Mouse (Mus musculus) cerebellum, adult 11 months (tissue): Measurements from ENCODE around the gene Foxp1.
A peak's percentile ranks its signal among the peaks of the same experiment; 100 is the strongest.

ENCODE experiments used
- DNase-seq: peaks from one replicate; pipeline ENCODE4 v3.0.0; 2022

The Foxp1 gene

GRCm38 (mm10) chr6:99004255-99004997, 518.1 kb downstream of the Foxp1 start:
- DNase-seq = no peak

DNA sequence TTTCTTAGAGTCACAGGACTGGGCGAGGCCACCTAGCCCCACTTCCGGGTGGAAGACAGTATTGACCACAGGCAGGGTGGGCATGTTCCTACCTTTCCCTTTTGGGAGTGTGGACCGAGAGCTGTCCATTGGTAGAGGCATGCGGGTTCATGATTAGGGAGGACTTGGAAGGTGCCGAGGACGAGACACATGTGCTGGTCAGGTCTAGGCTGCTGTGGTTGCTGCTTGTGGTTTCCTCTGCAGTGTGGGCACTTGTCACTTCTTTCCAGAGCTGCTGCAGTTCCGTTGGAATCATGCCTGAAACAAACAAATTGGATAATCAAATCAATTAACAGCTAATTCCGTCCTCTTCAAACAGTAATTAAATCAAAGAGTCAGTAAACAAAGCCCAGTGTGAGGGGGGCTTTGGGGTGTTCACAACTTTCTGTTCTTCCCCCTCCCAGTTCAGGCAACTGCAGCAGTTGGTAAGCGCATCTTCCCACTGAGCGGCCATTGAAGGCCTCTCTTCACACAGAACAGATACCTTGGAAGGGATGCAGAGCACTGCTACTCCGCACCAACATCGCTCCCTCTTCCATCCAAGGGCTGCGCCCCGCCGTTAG, 519.3 kb downstream of the Foxp1 start:
- DNase-seq = no peak

GRCm38 (mm10) chr6:99001637-99002036, 520.9 kb downstream of the Foxp1 start:
- no peak for DNase-seq

GRCm38 (mm10) chr6:98998971-98999932, 523.3 kb downstream of the Foxp1 start:
- DNase-seq = no peak

GRCm38 (mm10) chr6:98997742-98998141, 524.8 kb downstream of the Foxp1 start:
- DNase-seq = no peak

DNA sequence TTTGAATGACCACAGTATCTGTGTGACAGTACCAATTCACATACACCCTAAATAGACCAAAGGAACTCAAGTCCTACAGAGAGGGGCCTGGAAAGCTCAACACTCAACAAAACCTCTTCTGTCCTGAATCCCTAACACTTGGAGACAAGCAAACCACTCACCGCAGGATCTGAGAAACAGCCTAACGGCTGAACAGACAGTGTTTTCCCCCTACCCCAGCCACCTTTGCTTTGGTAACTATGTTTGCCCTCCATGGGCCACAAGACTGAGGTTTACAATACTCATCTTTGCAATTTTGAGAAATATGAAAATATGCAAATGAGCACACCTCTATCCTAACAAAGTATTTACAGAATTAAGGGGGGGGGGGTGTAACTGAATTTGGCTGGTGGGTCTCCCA, 525.7 kb downstream of the Foxp1 start:
- no peak for DNase-seq

DNA sequence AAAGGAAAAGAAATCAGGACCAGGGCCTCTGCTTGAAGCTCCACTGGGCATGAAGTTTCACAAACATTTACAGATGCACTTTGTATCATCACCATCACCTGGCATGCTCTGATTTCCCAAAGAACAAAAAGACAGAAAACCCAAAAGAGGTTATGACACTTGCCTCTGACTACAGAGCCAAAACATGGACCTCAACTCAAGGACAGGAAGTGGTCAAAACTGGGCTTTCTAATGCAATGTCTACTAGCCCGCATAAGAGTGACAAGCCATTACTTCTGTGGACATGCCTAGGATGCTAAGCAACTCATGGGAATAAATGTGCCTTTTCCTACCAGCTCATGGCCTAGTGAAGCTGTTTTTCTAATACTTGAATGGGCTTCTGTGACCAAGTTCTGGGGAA, 526.2 kb downstream of the Foxp1 start:
- no peak for DNase-seq

GRCm38 (mm10) chr6:98995681-98996080, 526.8 kb downstream of the Foxp1 start:
- no peak for DNase-seq

DNA sequence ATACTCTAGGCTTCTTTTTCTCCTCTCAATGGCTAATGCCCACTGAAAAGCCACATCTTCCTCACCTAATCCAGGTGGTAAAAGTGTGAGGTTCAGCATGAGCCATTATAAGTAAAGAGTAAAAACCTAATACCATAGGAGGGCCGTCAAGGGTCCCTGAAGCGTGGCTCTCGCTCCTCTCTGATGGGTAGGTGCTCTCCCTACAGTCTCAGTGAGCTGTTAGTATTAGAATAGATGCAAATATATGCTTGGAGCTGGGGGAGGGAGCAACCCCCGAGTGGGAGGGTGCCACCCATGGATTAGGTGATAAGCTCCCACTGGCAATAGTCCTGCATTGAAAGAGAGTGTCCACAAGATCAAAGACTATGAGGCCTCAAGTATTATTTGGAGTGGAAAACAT, 527.6 kb downstream of the Foxp1 start:
- DNase-seq = no peak

DNA sequence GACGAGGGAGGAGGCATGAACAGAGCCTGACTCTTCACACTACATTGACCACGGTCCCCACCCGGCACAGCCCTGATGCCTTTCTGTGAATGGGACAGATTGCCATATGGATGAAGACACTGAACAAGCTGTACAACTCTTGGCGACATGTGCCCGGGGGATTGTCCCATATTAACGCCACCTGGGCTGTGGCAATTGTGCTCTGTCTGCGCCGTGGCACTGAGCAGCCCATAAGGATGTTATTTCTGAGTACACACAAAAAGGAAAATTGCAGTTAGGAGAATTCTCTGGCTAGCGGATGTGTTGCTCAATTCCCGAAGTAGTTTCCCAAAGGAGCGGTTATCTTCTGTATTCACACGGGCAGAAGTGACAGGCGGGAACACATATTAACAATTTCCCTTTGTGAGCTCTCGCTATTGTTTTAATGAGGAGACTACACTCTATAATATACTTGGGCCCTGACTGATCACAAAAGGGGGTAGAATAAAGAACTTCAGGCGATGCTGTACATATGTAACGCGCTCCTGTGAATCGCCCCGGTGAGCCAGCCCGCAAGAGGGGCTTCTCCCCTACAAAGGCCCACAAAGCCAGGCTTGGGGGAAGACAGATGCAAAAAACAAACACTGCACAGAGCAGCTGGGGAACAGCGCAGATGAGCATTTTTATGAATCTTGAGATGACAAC, 528.3 kb downstream of the Foxp1 start:
- DNase-seq = peak; percentile 9

DNA sequence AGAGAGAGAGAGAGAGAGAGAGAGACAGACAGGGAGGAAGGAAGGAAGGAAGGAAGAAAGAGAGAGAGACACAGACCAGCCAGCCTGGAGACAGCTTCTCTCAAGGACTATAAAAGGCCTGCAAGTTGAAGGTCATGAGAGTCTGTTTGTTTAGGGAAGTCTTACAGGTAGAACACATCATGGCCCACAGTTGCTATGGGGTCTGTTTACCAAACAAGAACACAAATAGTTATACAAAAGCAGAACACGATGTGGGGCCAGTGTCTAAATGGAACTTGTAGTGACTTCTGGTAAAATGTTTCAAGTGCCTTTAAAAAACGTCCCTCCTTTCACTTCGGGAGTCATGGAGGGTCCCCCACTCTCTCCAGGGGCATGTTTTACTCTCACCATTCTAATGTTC, 529.3 kb downstream of the Foxp1 start:
- DNase-seq = no peak

DNA sequence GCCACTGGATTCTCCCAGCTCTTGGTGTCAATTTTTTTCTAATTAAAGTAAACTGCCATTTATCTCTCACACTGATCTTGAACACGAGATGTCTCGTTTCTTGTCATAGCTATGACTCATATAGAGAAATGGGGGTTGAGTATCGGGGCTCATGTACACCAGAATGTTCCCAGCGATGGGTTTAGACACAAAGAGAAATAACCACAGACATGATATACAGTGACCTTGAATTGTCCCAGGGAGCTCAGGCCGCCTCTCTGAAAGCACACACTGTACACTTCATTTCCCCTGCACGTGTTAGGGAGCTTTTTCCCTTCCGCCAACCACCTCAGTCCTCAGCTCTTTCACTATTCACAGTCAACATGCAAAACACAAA, 529.8 kb downstream of the Foxp1 start:
- DNase-seq = no peak

DNA sequence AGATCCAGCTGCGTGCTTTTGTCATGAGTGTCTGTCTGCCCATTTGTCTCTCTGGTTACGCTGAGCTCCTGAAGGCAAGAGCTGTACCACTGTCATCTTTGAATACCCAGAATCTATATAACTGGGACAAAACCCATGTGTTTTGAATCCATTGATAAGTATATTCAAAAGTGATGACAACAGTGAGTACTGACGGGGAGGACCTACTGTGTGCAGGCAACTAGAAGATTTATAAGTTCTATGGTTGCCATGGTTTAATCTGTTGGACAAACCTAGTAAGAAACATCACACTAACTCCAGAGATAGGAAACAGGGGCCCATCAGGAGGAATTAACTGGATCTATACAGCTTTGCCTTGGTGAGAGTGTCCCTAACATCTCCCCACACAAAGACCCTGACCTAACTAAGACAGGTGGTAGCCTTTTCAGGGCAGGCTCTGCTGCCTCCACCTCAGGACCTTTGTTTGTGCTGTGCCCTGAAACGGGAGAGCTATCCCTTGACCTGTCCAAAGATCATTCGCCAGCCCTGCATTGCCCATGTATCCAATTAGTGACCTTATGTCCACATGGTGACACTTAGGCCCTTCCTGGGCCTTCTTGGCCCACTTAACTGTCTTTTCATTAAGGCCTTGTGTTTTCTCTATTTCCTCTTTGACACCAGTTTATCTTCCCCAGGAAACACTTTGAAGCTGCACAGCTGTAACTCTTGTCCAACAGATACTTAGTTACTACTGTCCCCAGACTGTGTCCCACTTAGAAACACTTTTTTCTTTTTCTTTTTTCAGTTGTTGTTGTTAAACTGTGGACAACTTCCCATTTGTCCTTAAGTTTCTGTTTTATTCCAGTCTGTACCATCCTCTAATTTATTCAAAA, 530.4 kb downstream of the Foxp1 start:
- no peak for DNase-seq

GRCm38 (mm10) chr6:98987533-98988169, 534.9 kb downstream of the Foxp1 start:
- DNase-seq = no peak

DNA sequence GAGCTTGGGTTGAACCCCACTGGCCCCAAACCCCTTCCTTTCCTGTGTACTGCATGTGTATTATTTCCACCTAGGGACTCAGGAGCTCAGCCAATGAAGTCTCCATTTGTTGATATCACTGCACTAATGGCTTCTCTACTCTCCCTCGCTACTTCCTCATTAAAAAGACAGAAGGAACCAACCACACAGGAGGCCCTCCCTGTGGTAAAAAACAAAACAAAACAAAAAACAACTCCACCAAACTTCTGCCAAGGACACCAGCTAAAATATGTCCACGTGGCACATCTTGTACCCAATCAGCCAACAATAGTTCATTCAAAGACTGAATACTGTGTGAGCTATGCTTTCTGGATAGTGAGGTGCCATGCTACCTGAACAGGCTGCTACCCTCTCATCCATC, 537.1 kb downstream of the Foxp1 start:
- DNase-seq = no peak

DNA sequence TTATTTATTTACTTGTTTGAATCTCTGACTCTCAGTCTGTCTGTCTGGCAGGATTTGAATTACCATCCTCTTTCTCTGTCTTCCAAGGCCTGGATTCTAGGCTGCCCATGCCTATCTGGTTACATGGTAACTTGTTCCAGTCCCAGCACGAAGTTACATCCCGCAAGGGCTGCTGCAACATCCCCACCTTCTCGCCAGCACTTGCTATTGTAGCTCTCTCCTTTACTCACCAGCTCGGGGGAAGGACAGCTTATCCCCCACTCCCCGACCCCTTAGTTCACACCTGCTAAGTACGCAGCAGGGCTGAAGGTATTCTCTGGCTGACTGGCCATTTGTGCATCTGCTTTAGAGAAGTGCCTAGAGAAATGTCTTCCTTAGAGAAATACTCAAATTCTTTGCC, 537.9 kb downstream of the Foxp1 start:
- no peak for DNase-seq

DNA sequence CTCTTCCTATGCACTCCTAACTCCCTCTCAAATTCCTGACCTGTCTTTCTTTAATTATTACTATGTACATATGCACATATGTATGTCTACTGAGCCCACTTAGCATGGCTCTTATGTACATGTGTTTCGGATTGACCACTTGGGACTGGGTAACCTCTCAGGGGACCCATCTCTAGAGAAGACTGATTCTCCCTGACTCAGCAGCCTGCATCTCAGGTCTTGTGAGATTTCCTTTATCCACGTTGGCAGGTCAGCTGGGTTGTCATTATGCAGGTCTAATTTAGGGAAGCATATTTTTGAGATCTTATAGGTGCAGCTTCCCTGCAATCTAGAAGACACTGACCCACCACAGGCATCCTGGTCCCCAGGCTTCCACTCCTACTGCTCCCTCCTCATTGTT, 538.5 kb downstream of the Foxp1 start:
- no peak for DNase-seq

- DNase-seq = no peak
These were observed 539.1 kb downstream of the Foxp1 start for GRCm38 (mm10) chr6:98983311-98983838.

GRCm38 (mm10) chr6:98981265-98981664, 541.3 kb downstream of the Foxp1 start:
- no peak for DNase-seq

GRCm38 (mm10) chr6:98980432-98980831, 542.1 kb downstream of the Foxp1 start:
- DNase-seq = no peak

GRCm38 (mm10) chr6:98980001-98980400, 542.5 kb downstream of the Foxp1 start:
- no peak for DNase-seq
